Mouse (Mus musculus): ENCODE data around the gene Nkx2-1.

DNA sequence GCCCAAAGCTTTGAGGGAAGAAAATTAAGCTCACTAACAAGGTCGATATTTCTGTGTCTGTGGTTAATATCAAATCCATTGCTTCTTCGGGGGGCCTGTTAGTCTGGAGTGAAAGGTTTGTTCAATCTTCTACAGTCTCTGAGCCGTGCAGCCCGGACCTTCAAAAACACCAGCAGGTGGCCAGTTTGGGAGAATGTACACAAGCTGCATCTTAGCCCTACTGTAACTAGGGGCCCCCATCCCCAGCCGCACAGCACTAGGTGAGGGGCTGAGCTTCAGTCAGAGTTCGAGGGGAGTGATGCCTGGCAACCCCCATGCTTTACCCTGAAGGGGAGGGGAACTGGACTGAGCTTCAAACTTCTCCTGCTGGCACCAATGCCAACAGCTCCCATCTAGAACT is 1.2 kb upstream of the Nkx2-1 start:
- TF ChIP-seq CTCF (IDR thresholded peaks at IDR 0.05; ENCODE audit: low read depth) (no peak), EP300 (IDR thresholded peaks at IDR 0.05; ENCODE audit: low read depth) (no peak)

All from heart, postnatal 0 days (tissue).